Mouse (Mus musculus): ENCODE measurements around the gene Tab2. TPM values are rescaled to one million over a fixed set of nuclear protein-coding genes. Genes with fewer than 3 reads are reported as not detected.
A peak's percentile ranks its signal among the peaks of the same experiment; 100 is the strongest.

Gene Tab2
- polyA plus RNA-seq, 1 experiment from 2014 or later = 18.1 TPM

DNA sequence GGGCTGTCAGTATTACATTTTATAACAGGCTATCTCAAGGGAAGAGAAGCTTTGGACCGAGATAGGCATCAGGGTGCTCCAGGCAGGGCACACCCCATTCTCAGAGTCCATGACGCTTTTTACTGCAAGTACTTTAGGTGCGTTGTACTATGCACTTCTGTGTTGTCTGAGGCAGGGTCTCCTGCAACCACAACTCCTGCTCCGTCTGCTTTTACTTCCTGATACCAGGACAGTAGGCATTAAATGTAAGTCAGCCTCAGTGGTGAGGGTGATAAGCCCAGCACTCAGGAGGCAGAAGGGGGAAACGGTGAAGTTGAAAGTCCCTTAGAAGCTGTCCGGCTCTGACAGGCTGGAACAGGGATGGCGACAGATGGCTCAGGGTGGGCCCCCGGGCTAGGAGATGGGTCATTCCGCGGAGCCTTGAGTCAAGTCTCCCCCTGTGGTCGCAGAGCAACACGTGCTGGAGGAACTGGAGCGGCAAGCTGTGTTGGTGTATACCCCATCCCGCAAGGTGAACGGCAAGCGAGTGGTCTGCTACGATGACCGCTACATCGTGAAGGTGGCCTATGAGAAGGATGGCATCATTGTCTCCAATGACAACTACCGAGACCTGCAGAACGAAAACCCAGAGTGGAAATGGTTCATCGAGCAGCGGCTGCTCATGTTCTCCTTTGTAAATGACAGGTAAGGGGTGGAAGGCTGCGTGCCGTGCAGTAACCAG is 93.9 kb downstream of the Tab2 start:
- Histone ChIP-seq H3K27me3 (peaks cover 7% of the 10 kb centered on the region), H3K9ac (no peak overlapping the region), H3K4me3 (no peak overlapping the region), H3K4me1 (peaks cover 2% of the 10 kb centered on the region; the same call in 1 of the 2 replicates), H3K36me3 (no peaks in the 10 kb centered on the region), H3K27ac (no peak overlapping the region), H3K4me2 (no peak overlapping the region), H3K9me3 (no peaks in the 10 kb centered on the region)
- no peak for ATAC-seq (ENCODE audit: borderline replicate concordance, extremely low read depth, low FRiP score, low TSS enrichment)
- 82% methylated on average over 25 of the region's 25 CpGs for WGBS

DNA sequence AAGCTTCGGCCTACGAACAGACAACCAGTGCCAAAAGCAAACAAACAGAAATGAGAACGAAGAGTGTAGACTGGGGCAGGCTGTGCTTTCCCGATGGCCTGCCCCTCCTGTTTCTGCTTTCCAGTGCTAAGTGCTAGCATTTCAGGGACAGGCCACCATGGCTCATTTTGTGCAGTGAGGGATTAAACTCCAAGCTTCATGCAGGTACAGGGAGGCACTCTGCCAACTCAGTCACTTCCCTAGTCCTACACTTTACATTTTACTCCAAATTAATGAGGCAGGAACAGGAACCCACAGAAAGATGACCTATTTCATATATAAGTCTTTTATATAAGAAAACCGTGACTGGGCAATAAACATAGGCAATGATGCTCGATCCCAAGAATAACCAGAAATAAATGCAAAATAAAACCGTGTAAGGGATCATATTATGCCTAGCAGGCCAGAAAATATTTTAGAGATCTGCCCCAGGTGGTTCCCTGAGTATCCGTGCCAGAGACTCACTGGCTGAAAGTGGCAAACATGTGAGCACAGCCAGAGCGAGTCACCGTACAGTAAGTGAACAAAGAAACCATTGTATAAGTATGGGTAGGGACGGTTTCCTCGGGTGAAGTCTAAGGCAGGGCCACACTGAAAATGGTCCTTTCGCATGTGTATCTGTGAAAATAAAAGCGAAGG is 94.6 kb downstream of the Tab2 start:
- H3K27ac ChIP-seq = no peak overlapping the region
- no peaks in the 10 kb centered on the region for H3K9me3 ChIP-seq
- no peaks in the 10 kb centered on the region for H3K36me3 ChIP-seq
- 66% methylated on average over 14 of the region's 14 CpGs for WGBS
- H3K4me2 ChIP-seq = no peak overlapping the region
- H3K9ac ChIP-seq = no peak overlapping the region
- peak; percentile 35; the same call in 1 of the 2 replicates for ATAC-seq (ENCODE audit: borderline replicate concordance, extremely low read depth, low FRiP score, low TSS enrichment)
- no peak overlapping the region for H3K4me3 ChIP-seq
- peaks cover under 1% of the 10 kb centered on the region; the same call in 1 of the 2 replicates for H3K27me3 ChIP-seq
- no peaks in the 10 kb centered on the region for H3K4me1 ChIP-seq

GRCm38 (mm10) chr10:7860494-7860893 is 95.5 kb downstream of the Tab2 start:
- no peak overlapping the region for H3K4me2 ChIP-seq
- no peak overlapping the region for H3K9ac ChIP-seq
- H3K27ac ChIP-seq = no peak overlapping the region
- no peaks in the 10 kb centered on the region for H3K36me3 ChIP-seq
- no peaks in the 10 kb centered on the region for H3K9me3 ChIP-seq
- H3K4me1 ChIP-seq = no peaks in the 10 kb centered on the region
- H3K4me3 ChIP-seq = no peak overlapping the region
- WGBS = 82% methylated on average over 7 of the region's 7 CpGs
- no peaks in the 10 kb centered on the region for H3K27me3 ChIP-seq
- ATAC-seq (ENCODE audit: borderline replicate concordance, extremely low read depth, low FRiP score, low TSS enrichment) = no peak

Other genes starting within 250 kb of the Tab2 start
- 53.5 and 54.4 TPM in 2 replicates for gene Katna1, start 230.2 kb downstream of the Tab2 start, polyA plus RNA-seq (2015; fragmentation: Nextera tagmentation; extraction: Ambion mirVana)
- 87.7 and 88.8 TPM in 2 replicates for gene Ginm1, start 163.4 kb downstream of the Tab2 start, polyA plus RNA-seq (2015; fragmentation: Nextera tagmentation; extraction: Ambion mirVana)
- 37.5 and 39.0 TPM in 2 replicates for gene Ppil4, start 163.3 kb downstream of the Tab2 start, polyA plus RNA-seq (2015; fragmentation: Nextera tagmentation; extraction: Ambion mirVana)
- gene Zc3h12d, start 123.8 kb downstream of the Tab2 start, polyA plus RNA-seq (2015; fragmentation: Nextera tagmentation; extraction: Ambion mirVana) = 0.14 and 0.23 TPM in 2 replicates

Measured in lung, embryonic 15.5 days (tissue).